Mouse (Mus musculus) myocyte (in vitro differentiated cells): ENCODE results near the gene Gm10487. TPM values are rescaled to one million over a fixed set of nuclear protein-coding genes. Genes with fewer than 3 reads are reported as not detected.
"Not testable (repeated sequence)": the region's sequence is repeated elsewhere in the genome, so short reads cannot be mapped to it uniquely, and the experiment has no call there.

Source experiments
- H3K27me3 ChIP-seq: one replicate; pipeline ENCODE4 v1.6.1; 2011; ENCODE audit not compliant: control insufficient read depth, insufficient read depth, insufficient read length
- H3K36me3 ChIP-seq: one replicate; pipeline ENCODE4 v1.6.1; 2011; ENCODE audit not compliant: control insufficient read depth, insufficient read depth
- H3K4me2 ChIP-seq: one replicate; pipeline ENCODE4 v1.6.1; 2011; ENCODE audit warnings: low read depth, control low read depth
- H3K4me3 ChIP-seq: one replicate; pipeline ENCODE4 v1.5.1; 2011; ENCODE audit warnings: mild to moderate bottlenecking, control low read depth, moderate library complexity
- H3K79me2 ChIP-seq: one replicate; pipeline ENCODE4 v1.6.1; 2011; ENCODE audit not compliant: control insufficient read depth, insufficient read depth
- H3ac ChIP-seq: one replicate; pipeline ENCODE4 v1.6.1; 2011; ENCODE audit not compliant: control insufficient read depth, insufficient read length
- polyA plus RNA-seq: library from polyadenylated mRNA; unstranded; fragments of >200 nt; fragmentation: generic; extraction: Trizol; gene quantifications from one replicate; pipeline ENCODE4 v1.2.1, GENCODE M21; 2012; ENCODE audit warnings: missing spikeins

Gene Gm10487
- polyA plus RNA-seq, result not detected

GRCm38 (mm10) chrX:30843369-30843768, at the start of gene Gm10487:
Gene Gm10487 (minus strand): TSS chrX:30843469.
- H3K36me3 ChIP-seq, H3K79me2 ChIP-seq, H3K4me2 ChIP-seq, H3K27me3 ChIP-seq, H3ac ChIP-seq, H3K4me3 ChIP-seq: not testable (repeated sequence)
